Mouse (Mus musculus): ENCODE results near the gene Ptpru.

Gene Ptpru

DNA sequence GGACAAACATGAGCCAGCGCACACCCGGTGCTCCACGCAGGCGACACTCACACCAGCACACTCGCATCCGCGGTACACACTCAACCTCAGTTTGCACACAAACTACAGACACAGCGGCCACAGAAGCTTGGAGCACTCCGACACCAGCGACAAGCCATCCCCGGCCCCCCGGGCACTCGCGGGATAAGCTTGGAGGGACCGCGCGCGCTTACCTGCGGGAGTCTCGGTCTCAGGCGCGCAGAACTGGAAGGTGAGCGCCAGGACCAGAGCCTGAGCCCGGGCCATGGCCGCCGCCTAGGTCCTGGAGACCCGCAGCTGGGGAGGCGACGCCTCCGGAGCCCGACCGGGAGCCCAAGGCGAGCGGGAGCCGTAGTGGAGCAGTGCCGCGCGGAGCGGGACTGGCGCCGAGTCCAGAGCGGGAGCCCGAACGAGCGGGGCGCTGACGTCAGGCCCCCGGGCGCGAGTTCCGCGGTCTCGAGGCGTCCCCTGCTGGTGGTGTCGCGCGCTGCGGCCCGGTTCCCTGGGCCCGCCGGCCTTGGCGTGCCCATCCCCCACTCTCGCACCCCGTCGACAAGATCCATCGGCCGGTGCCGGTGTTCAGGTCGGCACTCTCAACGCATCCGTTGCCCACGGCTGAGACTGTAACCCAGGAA, at the start of gene Ptpru:
Gene Ptpru (minus strand): TSS at position 417 of the 653 bp plus-strand sequence.
- DNase-seq = peak; percentile 97

DNA sequence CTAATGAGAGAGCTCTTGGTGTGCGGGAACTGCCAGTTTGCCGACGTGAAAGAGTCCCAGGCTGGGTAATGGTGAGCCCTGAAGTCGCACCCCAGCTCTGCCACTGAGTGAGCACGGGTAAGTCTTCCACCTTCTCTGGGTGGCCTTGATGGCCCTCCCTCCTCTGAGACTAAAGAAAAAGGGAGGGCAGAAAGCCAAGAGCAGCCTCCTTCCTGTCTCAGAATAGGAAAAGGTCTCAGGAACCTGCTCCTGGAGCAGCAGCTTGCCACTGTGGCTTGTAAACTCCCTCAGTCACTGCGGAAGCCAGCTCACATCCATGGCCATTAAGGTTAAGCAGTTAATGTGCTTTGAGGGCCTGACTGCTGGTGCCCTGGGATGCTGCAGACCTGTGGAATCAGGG, 47.3 kb upstream of the Ptpru start:
- DNase-seq = no peak

DNA sequence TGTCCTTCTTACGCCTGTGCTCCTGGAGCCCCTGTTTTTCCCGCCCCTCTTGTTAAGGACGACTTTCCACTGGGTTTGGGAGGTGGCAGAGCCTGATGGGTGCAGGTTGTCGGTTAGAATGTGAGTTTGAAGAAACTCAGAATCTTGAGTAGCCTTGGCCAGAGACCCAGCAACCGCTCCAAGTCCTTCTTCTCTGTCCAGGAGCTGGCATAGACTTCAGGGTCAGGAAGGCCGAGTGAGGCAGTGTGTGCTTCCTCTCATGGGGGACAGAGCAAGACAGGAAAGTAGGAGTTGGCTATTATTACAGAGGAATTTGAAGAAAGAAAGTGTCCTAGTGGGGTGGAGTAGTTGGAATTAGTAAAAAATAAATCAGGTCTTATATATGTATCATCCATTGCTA, 45.5 kb upstream of the Ptpru start:
- no peak for DNase-seq

DNA sequence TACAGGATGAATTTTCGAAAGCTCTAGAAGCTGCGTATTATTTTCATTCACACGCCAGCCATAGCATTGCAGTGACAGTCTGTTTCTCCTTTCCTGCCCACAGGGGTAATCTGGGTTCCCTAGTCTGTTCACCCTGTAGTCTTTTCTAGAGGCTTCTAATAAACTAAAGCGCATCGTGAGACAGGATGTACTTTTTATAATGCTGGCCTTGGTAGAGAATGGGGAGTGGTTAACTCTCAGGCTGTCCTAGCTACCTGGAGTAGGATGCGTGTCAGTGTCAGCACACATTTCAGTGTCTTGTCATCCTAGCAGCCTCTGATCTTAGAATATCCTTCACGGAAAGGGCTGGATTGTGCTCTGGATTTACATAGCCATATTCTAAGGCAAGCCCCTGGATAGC, 43.2 kb upstream of the Ptpru start:
- DNase-seq = no peak

DNA sequence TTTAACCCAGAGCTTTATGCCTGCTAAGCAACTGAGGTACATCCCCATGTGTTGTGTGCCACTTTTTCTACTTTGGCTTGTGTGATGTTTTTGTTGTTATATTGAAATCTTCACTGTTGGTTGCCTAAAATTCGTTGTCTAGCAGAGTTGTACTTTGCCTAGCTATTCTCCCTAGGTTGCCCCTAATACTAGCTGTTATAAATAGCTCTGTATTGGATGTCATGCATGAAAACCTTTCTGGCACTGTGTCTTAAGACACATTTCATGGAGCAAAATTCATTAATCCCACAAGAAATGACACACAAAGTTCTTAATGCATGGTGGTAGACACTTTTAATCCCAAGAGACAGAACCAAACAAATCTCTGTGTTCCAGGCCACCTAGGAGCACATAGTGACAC, 41.6 kb upstream of the Ptpru start:
- no peak for DNase-seq

DNA sequence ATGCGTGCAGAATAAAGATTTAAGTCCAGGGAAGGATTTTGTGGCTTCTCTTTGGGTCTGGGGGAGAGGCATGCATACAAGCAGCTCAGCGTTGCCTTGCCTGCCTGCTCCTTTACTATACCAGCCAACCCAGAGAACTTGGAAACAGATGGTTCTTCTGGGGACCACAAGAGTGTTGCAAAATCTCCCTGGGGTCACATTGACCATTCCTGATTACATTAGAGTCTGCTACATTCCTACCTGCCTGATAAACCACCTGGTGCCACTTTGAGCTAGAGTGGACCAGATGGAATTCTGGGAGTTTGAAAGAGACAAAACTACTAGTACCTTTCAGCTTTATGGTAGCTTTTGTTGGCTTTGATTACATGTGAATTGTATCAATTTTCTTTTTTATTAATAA, 38.7 kb upstream of the Ptpru start:
- no peak for DNase-seq

DNA sequence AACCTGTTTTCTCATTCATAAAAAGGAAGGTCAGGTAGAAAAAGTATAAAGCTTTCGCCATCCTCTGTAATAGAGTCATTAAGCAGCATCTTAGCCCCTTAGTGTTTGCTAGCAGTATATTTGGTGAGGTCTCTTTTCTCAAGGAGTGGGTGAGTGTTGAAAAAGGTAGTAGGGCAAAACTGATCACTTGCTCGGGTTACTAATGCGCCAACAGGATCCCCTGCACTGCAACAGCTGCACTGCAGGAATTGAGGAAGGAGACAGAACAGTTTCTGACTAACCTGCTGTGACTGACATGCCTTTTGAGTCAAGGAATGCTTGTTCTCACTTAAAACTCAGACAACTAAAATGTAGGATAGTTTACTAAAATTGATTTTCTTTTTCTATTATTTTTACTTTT, 37.2 kb upstream of the Ptpru start:
- DNase-seq = no peak

DNA sequence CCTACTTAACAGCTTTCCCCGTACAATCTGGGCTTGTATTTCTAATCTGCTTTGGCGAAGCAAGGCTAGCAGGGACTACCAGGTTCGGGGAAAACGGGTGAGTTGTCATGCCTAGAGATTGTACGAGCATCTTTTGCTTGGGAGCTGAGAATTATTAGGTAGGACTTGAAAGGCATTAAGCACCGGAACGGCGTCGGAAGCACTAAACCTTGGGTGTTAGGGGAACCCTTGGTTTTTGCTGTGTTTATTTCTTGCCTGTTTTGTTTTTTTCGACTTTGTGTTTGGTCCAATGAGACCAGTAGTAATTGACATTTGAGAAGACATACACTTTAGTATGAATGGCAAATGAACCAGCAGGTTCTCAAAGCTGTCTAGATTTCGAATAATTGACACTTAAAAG, 36.5 kb upstream of the Ptpru start:
- no peak for DNase-seq

DNA sequence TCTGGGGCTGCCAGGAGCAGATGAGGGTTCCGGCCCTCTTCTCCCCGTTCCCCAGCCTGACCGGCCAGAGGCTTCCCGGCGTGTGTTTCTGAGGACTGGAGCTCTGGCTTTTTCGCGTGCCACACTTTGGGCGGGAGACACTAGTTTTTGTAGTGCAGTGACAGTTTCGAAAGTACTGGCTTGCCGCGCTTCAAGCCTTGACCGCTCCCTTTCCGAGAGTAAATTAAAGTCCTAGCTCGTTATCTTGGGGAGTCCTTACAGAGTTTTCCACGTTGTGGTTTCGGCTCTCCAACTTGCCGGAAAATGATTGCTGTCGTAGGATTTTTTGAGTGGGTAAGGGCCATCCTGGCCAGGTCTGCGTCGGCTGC, 36.1 kb upstream of the Ptpru start:
- no peak for DNase-seq

DNA sequence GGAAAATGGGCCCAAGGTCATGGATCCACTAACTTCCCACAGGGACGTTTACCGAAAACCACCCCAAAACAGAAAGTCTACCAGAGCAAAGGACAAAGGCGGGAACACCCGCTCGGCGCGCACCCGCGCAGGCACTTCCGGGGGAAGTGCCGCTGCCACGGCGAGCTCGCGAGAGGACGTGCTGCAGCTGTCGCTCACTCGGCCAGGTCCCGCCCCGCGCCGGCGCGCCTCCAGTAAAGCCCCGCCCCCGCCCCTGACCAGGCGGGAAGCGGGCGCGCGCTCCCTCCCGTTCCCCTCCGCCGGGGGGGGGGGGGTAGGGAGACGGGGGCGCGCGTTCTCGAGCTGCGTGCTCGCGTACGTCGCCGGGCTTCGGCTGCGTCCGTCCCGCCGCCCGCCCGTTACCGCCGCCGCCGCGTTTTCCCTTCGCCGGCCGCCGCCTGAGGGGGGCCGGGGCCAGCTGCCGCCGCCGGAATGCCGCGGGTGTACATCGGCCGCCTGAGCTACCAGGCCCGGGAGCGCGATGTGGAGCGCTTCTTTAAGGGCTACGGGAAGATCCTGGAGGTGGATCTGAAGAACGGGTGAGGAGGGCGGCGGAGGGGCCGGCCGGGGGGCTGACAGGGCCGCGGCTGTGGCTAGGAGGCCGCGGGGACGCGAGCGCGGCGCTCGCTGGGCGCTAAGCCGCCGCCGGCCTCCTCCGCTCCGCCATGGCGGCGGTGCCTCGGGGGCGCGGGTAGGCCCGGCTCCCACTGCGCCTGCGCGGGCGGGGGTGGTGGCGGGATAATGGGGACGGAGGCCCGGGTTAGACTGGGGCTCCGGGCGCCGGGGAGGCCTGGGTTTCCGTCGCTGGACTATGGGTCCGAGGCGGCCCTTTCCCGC, 35.4 kb upstream of the Ptpru start, which contains the start of gene Srsf4:
Gene Srsf4 (plus strand): TSS at position 325 of the 876 bp plus-strand sequence.
- peak; percentile 94 for DNase-seq

DNA sequence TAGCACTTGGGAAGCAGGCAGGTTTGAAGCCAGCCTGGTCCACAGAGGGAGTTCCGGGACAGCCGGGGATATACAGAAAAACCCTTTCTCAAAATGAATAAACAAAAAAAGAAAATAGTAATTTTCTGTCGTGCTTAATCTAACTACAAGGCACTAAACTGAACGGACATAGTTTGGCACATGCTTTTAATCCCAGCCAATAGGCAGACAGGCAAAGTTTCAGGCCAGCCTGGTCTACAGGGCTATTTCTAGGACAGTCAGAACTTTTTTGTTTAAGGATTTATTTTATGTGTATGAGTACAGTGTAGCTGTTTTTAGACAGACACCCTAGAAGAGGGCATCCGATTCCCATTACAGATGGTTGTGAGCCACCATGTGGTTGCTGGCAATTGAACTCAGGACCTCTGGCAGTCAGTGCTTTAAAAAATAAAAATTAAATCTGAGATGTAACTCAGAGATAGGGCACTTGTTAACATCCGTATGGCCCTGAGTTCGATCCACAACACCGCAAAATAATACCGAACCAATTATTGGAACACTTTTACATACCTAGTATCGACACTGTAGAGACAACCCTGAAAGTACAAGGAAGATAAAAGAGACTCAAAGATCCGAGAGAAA, 34.7 kb upstream of the Ptpru start:
- no peak for DNase-seq

DNA sequence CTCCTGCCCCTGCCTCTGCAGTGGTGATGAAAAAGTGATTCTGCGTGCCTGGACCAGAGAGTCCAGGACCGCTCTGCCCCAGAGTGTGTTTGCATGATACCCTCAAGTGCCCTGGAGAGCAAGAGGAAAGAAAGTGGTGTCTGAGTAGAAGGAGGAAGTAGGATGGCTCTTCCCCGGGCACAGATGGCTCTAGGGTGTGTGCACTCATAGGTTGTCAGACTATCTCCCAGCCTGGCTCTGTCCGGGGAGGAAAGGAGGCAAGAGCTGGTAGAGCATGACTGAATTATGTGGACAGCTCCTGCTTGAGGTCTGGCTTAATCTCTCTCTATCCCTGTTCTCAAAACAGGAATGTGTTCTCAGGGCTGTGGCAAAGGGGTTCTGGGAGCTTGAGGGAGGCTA, 23.3 kb upstream of the Ptpru start:
- no peak for DNase-seq

DNA sequence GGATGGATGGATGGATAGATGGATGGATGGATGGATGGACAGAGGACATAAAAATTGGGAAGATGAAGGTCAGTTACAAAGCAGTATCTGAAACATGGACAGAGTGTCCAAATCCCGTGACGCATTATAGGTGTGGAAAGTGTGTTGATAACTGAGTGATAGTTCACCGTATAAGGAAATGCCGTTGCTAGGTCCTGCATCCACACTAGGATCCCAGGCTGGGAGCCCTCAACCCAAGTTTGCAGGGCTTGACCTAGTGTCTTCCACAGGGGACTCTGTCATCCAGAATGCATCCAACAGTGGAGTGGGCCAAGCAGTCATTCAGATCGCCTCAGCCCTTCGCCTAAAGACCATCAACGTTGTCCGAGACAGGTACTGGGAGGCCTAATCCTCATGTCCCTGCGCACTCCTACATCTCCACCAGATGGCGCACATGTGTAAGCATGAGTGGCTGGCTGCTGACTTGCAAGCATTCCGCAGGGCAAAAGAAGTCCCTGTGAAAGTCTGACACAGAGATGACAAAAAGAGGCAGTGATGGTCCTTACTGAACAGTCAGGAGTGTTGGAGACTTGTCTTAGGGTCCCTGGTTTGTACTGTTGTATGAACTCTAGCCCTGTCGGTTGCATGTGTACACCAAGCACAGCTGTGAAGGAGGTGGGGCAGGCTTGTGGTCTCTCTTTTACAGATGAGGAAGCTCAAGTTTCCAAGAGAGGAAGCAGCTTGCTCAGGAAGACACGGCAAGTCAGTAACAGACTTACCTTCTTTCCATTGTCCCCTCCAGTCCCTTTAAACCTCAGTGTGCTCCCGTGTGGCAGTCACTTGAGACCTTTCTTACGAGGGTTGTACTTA, 22.6 kb upstream of the Ptpru start:
- peak; percentile 90 for DNase-seq

DNA sequence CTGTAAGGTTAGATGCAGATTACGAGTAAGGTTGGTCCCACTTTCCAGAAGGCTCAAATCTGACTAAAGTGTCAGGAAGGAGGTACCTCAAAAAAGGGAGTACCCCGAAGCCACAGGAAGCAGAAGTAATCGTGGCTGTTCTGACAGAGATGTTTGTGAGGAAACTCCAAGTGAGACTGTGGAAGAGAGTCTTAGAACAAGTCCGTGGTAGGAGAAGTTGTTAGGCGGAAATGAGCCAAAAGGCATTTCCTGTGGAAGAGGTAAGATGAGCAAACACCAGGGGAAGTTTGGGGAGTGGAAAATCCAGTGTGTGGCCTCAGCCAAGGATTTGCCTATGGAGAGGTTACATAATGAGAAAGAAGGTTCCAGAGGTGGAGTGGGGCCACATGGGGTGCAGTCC, 16.9 kb upstream of the Ptpru start:
- no peak for DNase-seq

DNA sequence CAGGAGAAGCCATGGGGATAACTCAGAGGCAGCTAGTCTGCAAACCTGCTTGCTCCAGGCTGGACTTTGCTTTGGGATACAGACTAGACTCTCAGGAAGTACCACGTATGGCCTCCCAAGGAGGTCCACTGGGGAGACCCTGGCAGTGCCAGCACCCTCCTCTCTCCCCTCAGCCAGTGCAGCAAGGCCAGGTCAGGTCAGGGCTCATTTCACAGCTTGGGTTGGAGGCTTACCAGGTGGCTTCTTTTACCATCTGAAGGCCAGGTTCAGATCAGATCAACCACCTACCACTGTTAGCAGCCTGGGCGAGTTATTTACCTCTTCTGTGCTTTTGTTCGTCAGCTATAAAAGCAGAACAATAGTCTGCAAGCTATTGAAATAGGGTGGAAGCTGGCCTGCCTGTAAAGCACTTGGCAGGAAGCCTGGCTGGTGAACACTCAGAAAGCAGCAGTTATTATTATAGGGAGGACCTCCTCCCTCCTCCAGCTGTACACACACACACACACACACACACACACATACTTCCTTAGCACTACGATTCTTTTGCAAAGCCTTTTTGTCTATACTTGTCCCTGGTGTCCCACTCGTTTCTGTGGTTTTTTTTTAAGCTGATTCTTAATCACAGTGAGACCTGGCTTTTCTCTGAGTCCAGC, 12.0 kb upstream of the Ptpru start:
- DNase-seq = peak; percentile 73

DNA sequence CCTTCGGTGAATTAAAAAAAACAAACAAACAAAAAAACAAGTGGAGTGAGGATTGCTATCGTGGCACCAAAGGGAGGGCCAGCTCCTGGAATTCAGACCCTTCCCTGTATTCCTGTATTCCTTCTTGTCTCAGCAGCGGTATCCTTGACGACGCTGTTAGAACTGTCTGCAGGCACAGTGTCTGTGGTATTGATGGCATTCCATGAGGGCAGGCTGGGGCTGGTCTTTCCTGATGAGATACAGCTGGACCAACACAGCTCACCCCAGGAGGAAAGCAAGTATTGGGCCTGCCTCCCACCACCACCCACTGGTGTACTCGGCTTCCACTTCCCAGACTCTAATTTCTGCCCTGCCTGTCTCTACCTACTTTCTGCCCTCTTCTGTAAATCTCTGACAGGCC, 10.0 kb upstream of the Ptpru start:
- DNase-seq = no peak

DNA sequence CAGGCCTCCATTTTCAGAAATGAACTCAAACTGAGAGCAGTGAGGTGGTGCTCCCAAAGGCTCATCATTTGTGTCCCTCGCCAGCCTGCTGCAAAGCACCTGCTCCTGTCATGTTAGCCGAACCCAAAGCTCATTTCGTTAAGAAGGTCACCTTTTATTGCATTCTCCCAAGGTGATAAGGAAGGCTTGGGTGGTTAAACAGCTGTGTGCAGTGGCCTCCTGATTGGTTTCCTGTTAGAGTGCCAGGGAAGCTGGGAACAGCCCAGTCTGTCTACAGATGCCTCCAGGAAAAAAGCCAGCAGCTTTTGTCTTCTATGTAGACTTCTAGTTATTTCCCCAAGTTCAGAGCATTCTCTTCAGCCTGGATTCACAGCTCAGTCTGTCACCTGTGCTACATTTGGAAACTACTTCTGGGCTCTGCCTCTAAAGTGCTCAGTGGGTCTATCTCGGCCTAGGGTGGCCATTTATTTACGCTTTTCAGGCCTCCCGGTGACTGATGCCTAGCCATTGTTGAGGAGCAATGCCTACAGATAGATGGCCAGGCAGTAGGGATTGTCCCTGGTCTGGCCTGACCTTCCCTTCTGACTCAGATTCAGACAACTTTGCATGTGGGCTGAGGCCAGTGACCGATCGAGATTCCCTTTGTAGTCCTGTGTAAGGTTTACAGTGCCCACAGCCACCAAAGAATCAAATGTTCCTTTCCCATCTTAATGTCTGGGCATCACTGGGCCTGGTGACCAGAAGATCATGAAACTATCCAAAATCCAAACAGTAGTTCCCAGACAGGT, 8.1 kb upstream of the Ptpru start:
- DNase-seq = no peak

DNA sequence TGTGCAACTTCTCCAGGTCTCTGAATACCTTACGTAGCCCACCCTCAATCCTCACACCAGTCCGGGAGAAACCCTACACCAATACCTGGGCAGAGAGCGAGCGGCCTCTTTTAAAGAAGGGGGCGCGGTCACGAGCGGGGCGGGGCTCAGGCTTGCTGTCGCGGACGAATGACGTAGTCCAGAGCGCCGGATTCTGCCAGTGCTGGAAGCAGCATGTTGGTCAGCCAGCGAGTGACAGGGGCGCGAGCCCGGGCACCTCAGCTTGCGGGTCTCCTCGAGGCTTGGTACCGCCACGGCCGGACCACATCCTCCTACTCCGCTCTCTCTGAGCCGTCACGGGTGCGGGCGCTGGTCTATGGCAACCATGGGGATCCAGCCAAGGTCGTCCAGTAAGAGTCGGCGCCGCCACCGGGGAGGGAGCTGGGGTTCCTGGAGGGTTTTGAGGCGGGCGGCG, 5.2 kb upstream of the Ptpru start, which contains the start of gene Mecr:
Gene Mecr (plus strand): TSS at position 181 of the 454 bp plus-strand sequence.
- DNase-seq = peak; percentile 96

DNA sequence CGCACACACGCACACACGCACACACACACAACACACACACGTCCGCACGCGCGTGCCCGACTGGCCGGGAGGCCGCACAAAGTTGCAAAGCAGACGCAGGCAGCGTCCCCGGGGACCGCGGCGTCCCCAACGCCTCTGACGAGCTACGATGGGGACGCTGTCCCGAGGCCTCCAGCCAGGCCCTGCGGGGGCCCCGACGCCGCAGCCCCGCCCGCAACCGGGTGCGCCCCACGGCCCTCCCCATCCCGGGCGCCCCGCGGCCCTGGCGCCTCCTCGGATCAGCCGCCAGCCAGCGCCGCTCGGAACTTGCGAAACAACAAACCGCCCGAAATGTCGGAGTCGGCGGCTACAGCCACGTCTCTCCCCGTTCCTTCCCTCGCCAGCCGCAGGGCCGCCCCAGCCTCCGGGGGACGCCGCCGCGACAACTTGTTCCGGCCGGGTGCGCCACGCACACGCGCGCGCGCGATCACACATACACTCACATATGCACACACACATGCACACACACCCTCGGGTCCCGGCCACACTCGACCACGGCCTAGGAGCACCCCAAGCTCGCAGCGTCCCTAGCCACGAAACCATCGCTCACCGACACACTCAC, 1.1 kb downstream of the Ptpru start:
- DNase-seq = peak; percentile 60

DNA sequence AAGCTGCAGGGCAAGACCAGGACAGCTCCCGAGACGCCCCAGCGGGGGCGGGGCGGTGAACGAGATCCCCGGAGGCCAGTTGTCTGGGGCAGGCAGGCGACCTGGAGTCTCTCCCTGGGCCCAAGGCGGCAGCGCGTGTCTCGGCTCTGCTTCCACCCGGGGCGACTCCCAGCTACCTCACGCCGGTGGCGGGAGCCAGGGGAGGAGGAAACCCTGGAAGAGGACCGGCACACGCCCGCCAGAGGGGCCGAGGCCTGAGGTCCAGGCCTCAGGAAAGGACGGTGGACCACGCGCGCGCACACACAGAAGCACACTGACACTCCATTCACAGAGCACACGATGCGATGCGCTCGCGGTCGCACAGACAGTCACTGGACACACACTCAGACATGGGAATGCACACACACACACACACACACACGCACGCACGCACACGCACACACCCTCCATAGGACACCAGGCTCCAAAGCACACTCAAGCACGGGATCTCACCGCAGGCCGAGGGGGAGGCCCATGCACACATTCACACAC, 1.7 kb downstream of the Ptpru start:
- DNase-seq = peak; percentile 46

All from lung, postnatal 14 days (tissue).